Mouse (Mus musculus) layer of hippocampus, postnatal 36 days (tissue): ENCODE measurements around the gene Cyp11a1. TPM values are rescaled to one million over a fixed set of nuclear protein-coding genes. Genes with fewer than 3 reads are reported as not detected.

ENCODE experiments used
- DNase-seq, 2 experiments: peaks; one replicate each; pipeline ENCODE4 v3.0.0; 2022
- total RNA-seq, 2 experiments: library from RNA; stranded (reverse); gene quantifications; 2 replicates each; pipeline ENCODE4 v1.2.3; 2021

Gene Cyp11a1
- total RNA-seq, 2 experiments from 2014 or later = 1.5 to 2.0 TPM

- no peak for DNase-seq
Observed at GRCm38 (mm10) chr9:57972776-57973439, 33.3 kb upstream of the Cyp11a1 start.

- no peak for DNase-seq
Observed at GRCm38 (mm10) chr9:57973440-57974066, 32.7 kb upstream of the Cyp11a1 start.

- DNase-seq = no peak
Observed at GRCm38 (mm10) chr9:57974221-57974620, 32.0 kb upstream of the Cyp11a1 start.

- no peak for DNase-seq
Observed at GRCm38 (mm10) chr9:57975200-57975821, 30.9 kb upstream of the Cyp11a1 start.

- DNase-seq = no peak
Observed at GRCm38 (mm10) chr9:57978025-57978424, 28.2 kb upstream of the Cyp11a1 start.

- DNase-seq = no peak
Observed at GRCm38 (mm10) chr9:57978858-57979257, 27.4 kb upstream of the Cyp11a1 start.

GRCm38 (mm10) chr9:57980570-57980969 lies 25.6 kb upstream of the Cyp11a1 start:
- no peak for DNase-seq

- DNase-seq = peak; percentile 45 to 59
Observed at GRCm38 (mm10) chr9:57985304-57985703, 20.9 kb upstream of the Cyp11a1 start.

GRCm38 (mm10) chr9:57986293-57986692 lies 19.9 kb upstream of the Cyp11a1 start:
- DNase-seq = no peak

- DNase-seq = no peak
Observed at GRCm38 (mm10) chr9:57988098-57988497, 18.1 kb upstream of the Cyp11a1 start.

- DNase-seq = no peak
Observed at GRCm38 (mm10) chr9:57989309-57989708, 16.9 kb upstream of the Cyp11a1 start.

- DNase-seq = no peak
Observed at GRCm38 (mm10) chr9:57990438-57991110, 15.6 kb upstream of the Cyp11a1 start.

GRCm38 (mm10) chr9:57992060-57992459 lies 14.2 kb upstream of the Cyp11a1 start:
- DNase-seq = no peak

- DNase-seq = no peak
Observed at GRCm38 (mm10) chr9:57992781-57993591, 13.2 kb upstream of the Cyp11a1 start.

- DNase-seq = no peak
Observed at GRCm38 (mm10) chr9:57995282-57995681, 10.9 kb upstream of the Cyp11a1 start.

GRCm38 (mm10) chr9:57997511-57998031 lies 8.6 kb upstream of the Cyp11a1 start:
- peak in 1 of 2 experiments; percentile 27 for DNase-seq

- peak; percentile 28 to 29 for DNase-seq
Observed at GRCm38 (mm10) chr9:57998032-57998659, 8.1 kb upstream of the Cyp11a1 start.

GRCm38 (mm10) chr9:57998685-57999084 lies 7.5 kb upstream of the Cyp11a1 start:
- DNase-seq = no peak

GRCm38 (mm10) chr9:57999676-58000075 lies 6.5 kb upstream of the Cyp11a1 start:
- no peak for DNase-seq

- no peak for DNase-seq
Observed at GRCm38 (mm10) chr9:58003272-58003671, 2.9 kb upstream of the Cyp11a1 start.

GRCm38 (mm10) chr9:58008336-58009014 lies 2.3 kb downstream of the Cyp11a1 start:
- no peak for DNase-seq
